Mouse (Mus musculus) neutrophil, adult 5-6 weeks (primary cell): ENCODE results near the gene Patj. TPM values are rescaled to one million over a fixed set of nuclear protein-coding genes. Genes with fewer than 3 reads are reported as not detected.

Source experiments
- ATAC-seq: fragments of 151-379, 151-347 bp; 2 replicates; pipeline ENCODE4 v1.8.0; 2017; ENCODE audit warnings: mild to moderate bottlenecking, moderate TSS enrichment; ENCODE audit not compliant: insufficient number of reproducible peaks, poor library complexity, low FRiP score, severe bottlenecking; ENCODE audit errors: extremely low read depth
- total RNA-seq: library from RNA; stranded (forward); fragments of 200-1000 nt; gene quantifications from 2 replicates; pipeline ENCODE4 v1.2.3, GENCODE M21; 2017

Patj gene
- total RNA-seq, 1 experiment from 2014 or later: 58.5 TPM

DNA sequence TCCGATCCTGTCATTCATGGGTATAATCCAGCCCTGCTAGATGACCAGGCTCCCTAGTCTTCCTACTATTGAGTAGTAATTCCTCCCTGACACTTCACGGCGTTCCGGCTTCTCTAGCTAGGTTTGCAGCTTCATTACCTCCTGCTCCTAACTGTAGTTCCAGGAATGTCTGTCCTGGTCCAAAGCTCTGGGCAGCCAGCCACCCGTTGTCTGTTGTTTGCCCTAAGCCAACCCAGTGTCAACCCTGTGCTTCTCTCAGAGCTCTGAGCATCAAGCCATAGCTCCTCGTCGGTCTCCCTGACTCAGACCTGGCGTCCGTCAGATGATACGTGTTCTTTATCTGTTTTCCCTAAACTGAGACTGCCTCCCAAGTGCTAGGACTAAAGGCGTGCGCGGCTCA is 161.6 kb downstream of the Patj start:
- ATAC-seq: no peak

DNA sequence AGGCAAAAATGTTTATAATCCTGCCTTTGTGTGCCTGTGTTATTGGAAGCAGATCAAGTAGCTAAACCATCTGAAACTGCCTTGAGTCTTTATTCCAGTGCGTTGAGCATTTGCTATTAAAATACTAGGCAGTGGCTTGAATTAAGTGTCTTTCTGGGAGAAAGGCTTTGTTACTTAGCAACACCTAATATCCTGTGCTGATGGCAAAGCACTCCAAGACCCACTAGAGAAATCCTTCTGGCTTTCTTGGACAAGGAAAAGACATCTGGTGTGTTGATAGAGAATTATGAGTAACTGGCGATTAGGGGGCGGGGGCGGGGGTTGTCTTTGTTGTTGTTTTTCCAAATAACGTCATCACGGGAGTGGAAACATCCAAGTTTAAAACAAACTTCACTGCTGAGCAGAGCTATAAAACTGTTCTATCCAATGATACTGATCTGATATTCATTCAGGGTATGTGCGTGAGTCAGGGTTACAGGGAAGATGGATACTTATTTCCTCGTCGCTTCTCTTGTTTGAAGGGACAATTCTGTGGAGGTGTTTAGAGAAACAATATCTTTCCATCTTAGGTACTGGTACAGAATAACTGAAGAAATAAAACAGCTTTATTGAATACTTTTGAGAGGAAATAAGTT is 164.7 kb downstream of the Patj start:
- ATAC-seq: no peak

DNA sequence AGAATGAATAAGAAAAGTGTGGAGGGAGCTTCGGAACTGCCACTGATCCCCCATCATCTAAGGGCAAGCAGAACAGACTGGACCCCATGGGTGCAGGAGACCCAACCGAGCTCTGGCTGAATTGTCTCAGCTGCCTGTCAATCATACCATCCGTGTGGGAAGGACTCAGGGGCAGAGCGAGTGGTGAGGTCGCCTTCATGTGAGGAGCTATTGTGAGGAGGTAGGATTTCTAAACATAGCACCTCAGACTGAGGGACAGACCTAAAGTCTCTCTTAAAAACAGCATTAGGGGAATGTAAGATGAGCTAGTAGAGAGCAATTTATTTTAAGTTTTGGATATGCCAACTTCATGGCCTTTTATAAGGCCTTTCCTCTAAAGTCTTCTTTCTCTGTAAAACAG is 167.5 kb downstream of the Patj start:
- ATAC-seq: no peak

DNA sequence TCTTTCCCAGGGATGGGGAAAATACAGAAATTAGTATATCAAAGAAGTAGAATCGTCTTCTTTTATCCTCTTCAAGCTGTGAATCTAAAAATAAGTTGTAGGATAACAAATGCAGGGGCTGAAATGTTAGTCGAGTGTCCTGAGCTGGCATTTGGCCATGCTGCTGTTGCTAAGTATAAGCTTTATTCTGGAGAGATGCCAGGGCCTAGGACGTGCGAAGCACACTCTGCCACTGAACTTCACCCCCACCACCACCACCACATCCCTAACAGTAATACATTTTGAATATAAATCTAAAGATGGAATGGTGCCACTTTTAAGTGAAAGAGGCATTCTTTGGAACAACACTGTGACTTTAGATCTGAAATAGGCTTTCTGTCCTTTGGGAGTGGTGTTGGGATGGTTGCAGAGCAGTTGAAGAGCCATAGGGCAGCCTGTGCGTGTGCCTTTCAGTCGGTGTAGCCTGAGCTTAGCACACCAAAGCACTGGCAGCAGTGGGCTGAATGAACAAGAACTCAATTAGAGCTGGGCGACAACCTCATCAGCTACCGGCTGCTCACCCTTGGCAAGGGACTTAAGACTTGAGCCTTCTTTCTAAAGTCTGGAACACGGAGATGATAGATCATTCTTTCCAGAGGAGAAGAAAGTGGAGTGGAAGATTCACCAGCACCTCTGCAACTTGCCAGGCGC is 168.1 kb downstream of the Patj start:
- ATAC-seq: no peak

DNA sequence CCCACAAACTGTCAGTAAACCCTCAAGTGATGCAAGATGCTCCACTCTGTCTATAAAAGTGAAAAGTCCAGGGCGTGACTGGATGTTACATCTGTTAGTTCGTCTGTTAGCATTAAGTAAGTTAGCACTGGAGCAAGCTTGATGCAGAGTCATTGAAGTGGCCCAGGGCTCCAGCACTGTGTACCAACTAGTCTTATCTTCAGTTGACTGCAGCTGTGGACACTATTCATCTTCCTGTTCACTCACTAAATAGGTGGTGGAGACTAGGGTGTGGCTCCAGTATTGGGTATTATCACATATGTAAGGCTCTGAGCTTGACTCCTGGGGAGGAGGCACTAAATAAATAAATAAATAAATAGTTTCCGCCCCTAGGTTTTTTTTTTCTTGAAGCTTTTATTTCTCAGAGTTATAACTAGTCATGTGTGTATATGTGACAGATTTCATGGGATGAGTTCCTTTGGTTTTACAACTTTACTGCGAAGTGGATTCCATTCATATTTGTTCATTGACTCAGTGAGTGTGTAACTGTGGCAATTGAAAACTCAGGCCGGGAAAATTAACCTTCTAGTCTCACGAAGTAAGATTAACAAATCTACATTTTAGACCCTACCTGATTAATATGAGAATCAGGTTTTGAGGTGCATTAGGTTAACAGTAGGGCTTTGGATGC is 168.7 kb downstream of the Patj start:
- no peak for ATAC-seq

DNA sequence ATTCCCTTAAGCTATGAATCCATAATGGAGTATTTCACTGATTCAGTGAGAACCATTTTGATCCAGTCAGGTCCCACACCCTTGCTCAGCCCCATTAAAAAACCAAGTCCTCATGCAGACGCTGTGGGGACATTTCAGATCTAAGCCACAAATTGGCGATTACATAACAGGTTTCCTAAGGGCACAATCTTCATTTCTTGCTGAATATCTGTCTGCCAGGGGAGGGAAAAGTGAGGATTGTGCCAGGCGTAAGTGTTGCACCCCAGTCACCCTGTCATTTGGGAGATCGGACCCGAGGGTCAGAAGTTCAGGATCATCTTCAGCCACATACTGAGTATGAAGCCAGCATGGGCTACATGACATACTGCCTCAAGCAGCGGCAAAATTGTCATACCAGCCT is 171.2 kb downstream of the Patj start:
- ATAC-seq: no peak

DNA sequence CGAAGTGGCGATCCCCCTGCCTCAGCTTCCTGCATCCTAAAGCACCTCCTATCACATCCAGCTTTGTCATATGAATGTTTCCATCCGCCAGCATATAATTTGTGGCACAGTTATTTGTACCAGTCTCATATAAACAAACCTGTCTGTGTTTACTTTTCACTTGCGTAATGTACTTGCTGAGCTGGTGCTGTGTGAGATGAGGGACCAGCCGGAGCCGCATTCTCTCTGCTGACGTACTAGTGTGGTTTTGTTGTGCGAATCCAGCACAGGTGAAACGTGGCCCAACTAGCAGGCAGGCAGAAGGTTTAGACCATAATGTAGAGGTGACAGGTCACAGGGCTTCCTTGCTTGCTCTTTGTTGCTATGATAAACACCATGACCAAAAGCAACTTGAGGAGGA is 171.9 kb downstream of the Patj start:
- no peak for ATAC-seq

DNA sequence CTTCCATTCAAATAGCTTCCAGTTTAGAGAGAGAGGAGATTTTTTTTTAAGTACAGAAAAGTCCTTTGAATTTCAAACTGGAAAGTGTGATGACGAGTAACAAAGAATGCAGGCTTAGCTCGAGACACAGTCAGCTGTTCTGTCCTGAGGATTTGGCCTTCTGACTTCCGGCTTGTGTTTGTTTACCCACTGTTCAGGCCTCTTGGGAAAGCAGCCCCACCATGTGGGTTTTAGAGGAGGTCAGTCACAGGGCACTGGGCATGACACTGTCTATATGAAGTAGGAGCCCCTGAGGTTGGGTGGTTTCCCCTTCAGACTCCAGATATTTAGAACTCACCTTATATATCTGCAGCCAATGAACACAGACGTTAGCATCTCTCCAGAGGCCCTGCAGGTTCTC is 174.3 kb downstream of the Patj start:
- no peak for ATAC-seq

DNA sequence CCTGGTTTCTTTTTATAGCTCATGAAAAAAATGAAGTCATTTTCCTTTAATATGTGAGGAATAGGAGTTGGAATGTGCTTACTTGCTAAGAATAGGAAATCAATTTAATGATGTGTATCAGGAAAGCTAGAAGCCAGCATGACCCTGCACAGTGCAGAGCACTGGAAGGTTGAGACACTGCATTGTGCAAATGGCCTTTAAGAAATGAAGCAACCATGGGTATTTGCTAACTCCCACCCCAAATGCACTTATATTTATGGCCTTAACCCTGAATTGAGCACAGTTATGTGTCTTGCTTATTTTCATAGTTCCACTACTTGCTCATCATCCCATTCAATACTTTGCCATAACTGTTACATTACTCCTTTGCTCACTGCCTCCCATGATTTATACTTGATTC is 181.7 kb downstream of the Patj start:
- no peak for ATAC-seq

DNA sequence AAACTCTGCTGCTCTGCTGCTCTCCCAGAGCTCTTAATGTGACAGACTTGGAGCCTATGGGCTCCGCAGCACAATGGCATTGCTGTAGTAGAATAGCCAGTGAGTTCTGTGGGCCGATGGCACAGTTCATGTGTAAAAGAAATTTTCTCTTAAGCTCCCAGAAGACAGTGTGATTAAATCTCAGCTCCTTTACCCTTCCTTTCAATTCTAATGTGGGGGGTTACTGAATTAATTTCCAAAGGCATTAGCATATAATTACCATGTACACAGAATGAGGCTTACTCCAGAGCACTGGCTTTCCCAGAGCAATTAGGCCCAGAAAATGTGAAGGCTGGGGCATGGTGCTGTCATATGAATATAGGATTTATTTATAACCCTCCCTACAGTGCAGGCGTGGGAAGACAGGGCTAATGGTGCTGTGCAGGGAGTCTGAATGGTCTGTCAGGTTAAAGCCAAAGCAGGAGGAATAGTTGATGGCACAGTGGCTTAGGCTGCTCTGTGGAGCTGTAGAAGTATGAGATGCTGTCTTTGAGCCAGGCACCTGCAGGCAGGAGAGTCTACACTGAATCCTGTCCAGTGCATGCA is 182.5 kb downstream of the Patj start:
- no peak for ATAC-seq

DNA sequence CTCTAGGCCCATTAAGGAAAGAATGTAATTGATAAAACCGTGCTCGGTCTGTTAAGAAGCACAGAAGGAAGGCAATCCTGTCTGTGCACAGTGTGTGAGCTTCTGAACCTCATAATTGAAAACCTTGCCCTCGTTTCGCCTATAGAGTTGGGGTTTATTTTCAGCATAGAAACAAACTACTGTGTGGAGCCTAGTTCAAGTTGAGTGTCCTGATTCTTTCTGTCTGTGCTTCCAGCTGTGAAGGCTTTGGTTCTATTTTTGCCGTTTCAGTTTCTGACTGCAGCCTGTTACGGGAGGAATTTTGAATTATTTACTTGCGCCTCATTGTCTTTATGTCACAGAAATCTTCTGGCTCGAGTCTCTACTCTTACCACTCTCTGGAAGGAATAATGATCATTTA is 185.9 kb downstream of the Patj start:
- ATAC-seq: no peak

DNA sequence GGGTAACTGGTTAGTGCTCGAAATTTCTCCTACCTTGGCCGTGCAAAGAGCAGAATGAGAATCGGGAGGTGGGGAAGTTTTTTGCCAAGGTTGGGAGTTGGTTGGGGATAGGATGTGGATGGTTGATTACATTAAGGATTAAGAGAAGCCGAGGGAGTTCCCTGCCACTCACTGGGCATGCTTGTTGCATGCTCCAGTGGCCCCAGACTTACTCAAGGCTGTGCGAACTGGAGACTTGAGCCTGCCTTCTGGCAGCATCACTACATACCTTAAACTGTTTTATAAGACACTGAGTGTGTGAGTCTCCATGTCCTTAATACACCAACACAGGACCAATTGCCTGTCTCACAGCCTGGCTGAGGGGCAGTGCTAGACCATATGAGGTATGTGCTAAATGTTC is 188.4 kb downstream of the Patj start:
- ATAC-seq: no peak

DNA sequence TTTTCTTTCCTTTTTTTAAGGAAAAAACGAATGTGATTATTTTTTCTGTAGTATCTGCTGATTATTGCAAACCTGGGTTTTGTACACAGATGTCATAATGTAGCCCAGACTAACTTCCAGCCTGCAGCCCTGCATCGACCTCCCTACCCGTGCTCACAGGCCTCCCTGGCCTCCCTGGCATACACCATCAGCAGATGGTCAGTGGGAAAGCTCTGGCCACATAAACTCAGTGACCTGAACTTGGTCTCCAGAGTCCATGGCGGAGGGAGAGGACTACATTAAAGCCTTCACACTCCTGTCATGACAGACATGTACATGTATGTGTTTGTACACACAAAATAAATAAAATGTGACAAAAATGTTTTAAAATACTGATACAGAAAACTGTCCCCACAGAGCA is 190.7 kb downstream of the Patj start:
- no peak for ATAC-seq

DNA sequence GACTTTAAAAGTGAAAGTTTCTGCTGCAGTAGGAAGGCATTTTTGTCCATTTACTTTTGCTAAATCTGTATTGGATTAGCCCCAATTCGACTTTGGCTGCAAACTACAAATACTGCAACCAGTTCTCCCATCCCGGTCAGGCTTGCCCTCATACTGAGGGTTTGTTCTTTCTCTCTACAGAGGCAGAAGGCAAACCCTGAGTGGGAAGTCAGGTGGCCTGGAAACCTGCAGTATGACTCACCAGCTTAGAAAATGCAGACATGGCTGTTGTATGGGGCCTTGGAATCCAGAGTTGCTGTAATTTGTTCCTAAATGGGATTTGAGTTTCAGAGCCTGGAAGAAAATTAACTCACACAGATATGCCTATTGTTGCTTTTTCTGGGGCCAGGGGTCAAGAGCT is 192.1 kb downstream of the Patj start:
- no peak for ATAC-seq

DNA sequence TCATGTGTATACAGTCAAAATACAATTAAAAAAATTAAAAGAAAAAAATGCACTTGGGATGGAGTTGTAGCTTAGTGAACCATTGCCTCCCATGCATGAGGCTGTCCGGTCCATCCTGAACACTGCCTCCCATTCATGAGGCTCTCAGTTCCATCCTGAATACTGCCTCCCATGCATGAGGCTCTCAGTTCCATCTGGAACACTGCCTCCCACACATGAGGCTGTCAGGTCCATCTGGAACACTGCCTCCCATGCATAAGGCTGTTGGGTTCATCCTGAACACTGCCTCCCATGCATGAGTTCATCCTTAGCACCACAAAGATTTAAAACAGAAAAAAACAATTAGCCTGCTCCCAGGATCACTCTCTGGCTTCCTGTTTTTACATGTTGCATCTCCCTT is 198.4 kb downstream of the Patj start:
- ATAC-seq: no peak

DNA sequence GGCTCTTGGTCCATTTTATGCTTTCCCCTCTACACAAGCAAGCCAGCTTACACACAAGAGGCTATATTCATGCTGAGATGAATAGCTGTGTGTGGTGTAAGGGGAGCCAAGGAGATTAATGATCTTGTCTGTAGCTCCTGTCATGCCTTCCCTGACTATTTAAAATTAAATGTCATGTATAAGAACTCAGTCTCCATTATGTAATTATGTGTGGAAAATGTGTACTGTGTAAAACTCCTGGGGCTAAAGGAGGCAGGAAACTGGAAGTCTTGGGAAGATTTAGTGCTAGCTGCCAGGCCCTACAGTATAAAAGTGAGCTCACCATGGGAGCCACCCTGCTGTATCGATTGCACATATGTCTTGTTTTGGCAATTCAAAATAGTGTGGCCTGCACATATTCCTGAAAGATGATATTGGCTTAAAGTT is 203.0 kb downstream of the Patj start:
- no peak for ATAC-seq

DNA sequence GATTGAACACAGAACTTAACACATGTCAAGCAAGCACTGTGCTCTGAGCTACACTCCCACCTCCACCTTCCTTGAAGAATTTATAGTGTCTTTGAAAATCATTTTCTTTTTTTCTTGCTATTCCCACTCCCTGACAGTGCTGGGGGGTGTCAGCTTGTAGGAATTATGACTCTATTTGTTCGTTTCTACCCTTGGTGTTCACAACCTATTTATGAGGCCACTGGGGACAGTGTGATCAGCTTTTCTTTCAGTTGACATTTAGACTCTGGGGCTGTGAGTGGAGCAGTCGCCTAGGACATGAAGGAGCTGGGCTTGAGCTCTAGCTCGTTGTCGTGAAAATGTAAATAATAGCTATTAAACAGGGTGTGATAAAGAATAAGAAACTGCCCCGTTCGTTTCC is 203.8 kb downstream of the Patj start:
- ATAC-seq: no peak

DNA sequence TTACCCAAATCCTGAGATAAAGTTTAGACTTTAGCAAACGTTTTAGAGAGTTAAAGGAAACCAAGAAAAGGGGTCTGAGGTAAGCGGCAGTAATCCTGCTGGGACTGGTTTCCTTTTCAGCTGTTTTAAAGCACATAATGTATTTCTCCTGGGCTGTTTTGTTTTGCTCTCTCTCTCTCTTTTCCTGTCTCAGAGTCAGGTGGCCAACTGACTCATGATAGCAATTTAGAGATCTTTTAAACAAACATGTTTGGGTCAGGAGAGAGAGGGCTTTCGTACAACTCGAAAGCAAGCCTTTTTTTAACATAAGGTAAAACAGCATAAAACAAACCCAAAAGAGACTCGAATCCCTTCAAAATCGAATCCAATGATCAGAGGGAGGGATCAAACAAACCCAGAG is 207.5 kb downstream of the Patj start:
- no peak for ATAC-seq

DNA sequence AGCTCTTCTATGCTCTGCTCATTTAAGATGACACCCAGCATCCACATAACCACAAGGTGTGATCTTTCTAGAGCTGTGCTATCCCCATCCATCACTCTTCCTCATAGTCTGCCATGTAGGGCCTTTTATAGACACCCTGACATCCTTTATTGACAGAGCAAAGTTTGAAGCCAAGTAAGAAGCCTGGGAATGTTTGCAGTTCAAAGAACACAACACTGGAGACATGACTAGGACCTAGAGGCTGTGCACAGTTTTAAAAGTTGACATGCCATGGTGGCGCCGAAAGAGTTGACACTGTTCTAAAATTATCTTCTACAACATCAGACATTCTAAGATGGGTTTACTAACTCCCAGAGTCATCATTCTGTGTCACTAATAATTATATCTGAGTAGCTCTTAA is 214.9 kb downstream of the Patj start:
- no peak for ATAC-seq

DNA sequence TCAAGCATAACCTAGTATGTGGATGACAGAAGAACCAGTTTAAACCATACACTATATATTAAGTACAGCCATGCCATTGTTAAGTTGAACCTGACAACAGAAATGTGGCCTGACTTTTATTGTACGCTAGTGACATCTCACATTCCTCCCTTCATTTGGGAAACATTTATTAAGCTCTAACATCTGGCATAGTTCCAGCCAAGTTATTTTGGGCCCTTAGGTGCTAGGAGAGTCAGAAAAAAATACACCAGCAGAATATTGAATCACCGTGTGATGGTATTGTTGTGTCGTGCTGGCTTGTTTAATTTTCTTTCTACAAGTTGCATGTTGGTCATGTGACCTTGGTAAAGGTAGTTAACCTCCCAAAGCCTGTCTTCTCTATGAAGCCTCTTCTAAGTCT is 218.8 kb downstream of the Patj start:
- no peak for ATAC-seq
